Mouse (Mus musculus): Measurements from ENCODE around the gene Rims1.

Gene Rims1

GRCm38 (mm10) chr1:22694514-22694913, 111.3 kb downstream of the Rims1 start:
- no peak for DNase-seq

GRCm38 (mm10) chr1:22683455-22683854, 122.3 kb downstream of the Rims1 start:
- DNase-seq: no peak

- DNase-seq: no peak
Measured at GRCm38 (mm10) chr1:22664196-22664595, 141.6 kb downstream of the Rims1 start.

GRCm38 (mm10) chr1:22661825-22662224, 144.0 kb downstream of the Rims1 start:
- DNase-seq: no peak

- DNase-seq: no peak
Measured at GRCm38 (mm10) chr1:22655983-22656382, 149.8 kb downstream of the Rims1 start.

- no peak for DNase-seq
Measured at GRCm38 (mm10) chr1:22654903-22655302, 150.9 kb downstream of the Rims1 start.

GRCm38 (mm10) chr1:22650588-22650987, 155.2 kb downstream of the Rims1 start:
- DNase-seq: no peak

- DNase-seq: no peak
Measured at GRCm38 (mm10) chr1:22649432-22649831, 156.4 kb downstream of the Rims1 start.

- DNase-seq: no peak
Measured at GRCm38 (mm10) chr1:22645257-22645656, 160.5 kb downstream of the Rims1 start.

- DNase-seq: no peak
Measured at GRCm38 (mm10) chr1:22640568-22640967, 165.2 kb downstream of the Rims1 start.

- DNase-seq: no peak
Measured at GRCm38 (mm10) chr1:22639702-22640101, 166.1 kb downstream of the Rims1 start.

GRCm38 (mm10) chr1:22633871-22634270, 171.9 kb downstream of the Rims1 start:
- DNase-seq: no peak

- no peak for DNase-seq
Measured at GRCm38 (mm10) chr1:22632551-22632950, 173.2 kb downstream of the Rims1 start.

- no peak for DNase-seq
Measured at GRCm38 (mm10) chr1:22631991-22632390, 173.8 kb downstream of the Rims1 start.

- no peak for DNase-seq
Measured at GRCm38 (mm10) chr1:22629011-22629410, 176.8 kb downstream of the Rims1 start.

GRCm38 (mm10) chr1:22627013-22627412, 178.8 kb downstream of the Rims1 start:
- DNase-seq: peak in 1 of 2 experiments; percentile 4

GRCm38 (mm10) chr1:22626295-22626694, 179.5 kb downstream of the Rims1 start:
- DNase-seq: no peak

GRCm38 (mm10) chr1:22620827-22621226, 185.0 kb downstream of the Rims1 start:
- DNase-seq: no peak

- no peak for DNase-seq
Measured at GRCm38 (mm10) chr1:22615601-22616000, 190.2 kb downstream of the Rims1 start.

- no peak for DNase-seq
Measured at GRCm38 (mm10) chr1:22613609-22614008, 192.2 kb downstream of the Rims1 start.

- DNase-seq: peak in 1 of 2 experiments; percentile 46
Measured at GRCm38 (mm10) chr1:22604329-22605044, 201.3 kb downstream of the Rims1 start.

- no peak for DNase-seq
Measured at GRCm38 (mm10) chr1:22596197-22596596, 209.6 kb downstream of the Rims1 start.

GRCm38 (mm10) chr1:22594841-22595240, 211.0 kb downstream of the Rims1 start:
- DNase-seq: no peak

- no peak for DNase-seq
Measured at GRCm38 (mm10) chr1:22587859-22588383, 217.9 kb downstream of the Rims1 start.

GRCm38 (mm10) chr1:22585560-22585959, 220.2 kb downstream of the Rims1 start:
- DNase-seq: no peak
